Mouse (Mus musculus) urinary bladder, adult 2 months (tissue): Measurements from ENCODE around the gene Pax9. TPM values are rescaled to one million over a fixed set of nuclear protein-coding genes. Genes with fewer than 3 reads are reported as not detected.

Experiments
- DNase-seq: peaks from one replicate; pipeline ENCODE4 v3.0.0; 2022; ENCODE audit warnings: low spot score
- polyA plus RNA-seq: library from polyadenylated mRNA; depleted of rRNA; stranded (reverse); fragments of >200 nt; gene quantifications from 2 replicates; pipeline ENCODE4 v1.2.3, GENCODE M21; 2012; rRNA removed

Pax9 gene
- 0.03 TPM in 1 of 2 replicates, not detected in the other for polyA plus RNA-seq

- no peak for DNase-seq
Observed at GRCm38 (mm10) chr12:56691427-56692079, at the start of gene Pax9. Gene Pax9, plus strand, starts transcription at chr12:56691767.

- no peak for DNase-seq
Observed at GRCm38 (mm10) chr12:56669451-56670122, 22.0 kb upstream of the Pax9 start.

GRCm38 (mm10) chr12:56670795-56671194 is 20.8 kb upstream of the Pax9 start:
- DNase-seq = no peak

GRCm38 (mm10) chr12:56674726-56675125 is 16.8 kb upstream of the Pax9 start:
- no peak for DNase-seq

- DNase-seq = no peak
Observed at GRCm38 (mm10) chr12:56677620-56678019, 13.9 kb upstream of the Pax9 start.

- DNase-seq = no peak
Observed at GRCm38 (mm10) chr12:56681096-56681811, 10.3 kb upstream of the Pax9 start.

GRCm38 (mm10) chr12:56687640-56688481 is 3.7 kb upstream of the Pax9 start:
- DNase-seq = no peak

- DNase-seq = no peak
Observed at GRCm38 (mm10) chr12:56688482-56688840, 3.1 kb upstream of the Pax9 start.

GRCm38 (mm10) chr12:56688920-56689319 is 2.6 kb upstream of the Pax9 start:
- DNase-seq = no peak

GRCm38 (mm10) chr12:56689331-56689730 is 2.2 kb upstream of the Pax9 start:
- no peak for DNase-seq

- DNase-seq = no peak
Observed at GRCm38 (mm10) chr12:56689736-56690135, 1.8 kb upstream of the Pax9 start.

GRCm38 (mm10) chr12:56690366-56690765 is 1.2 kb upstream of the Pax9 start:
- no peak for DNase-seq

- DNase-seq = no peak
Observed at GRCm38 (mm10) chr12:56691001-56691400, 566 bp upstream of the Pax9 start.

- DNase-seq = no peak
Observed at GRCm38 (mm10) chr12:56692536-56692935, 969 bp downstream of the Pax9 start.

- no peak for DNase-seq
Observed at GRCm38 (mm10) chr12:56693411-56694098, 2.0 kb downstream of the Pax9 start.

GRCm38 (mm10) chr12:56694361-56694760 is 2.8 kb downstream of the Pax9 start:
- no peak for DNase-seq

GRCm38 (mm10) chr12:56694936-56695335 is 3.4 kb downstream of the Pax9 start:
- no peak for DNase-seq

- DNase-seq = peak; percentile 58
Observed at GRCm38 (mm10) chr12:56695358-56696173, 4.0 kb downstream of the Pax9 start.

- DNase-seq = no peak
Observed at GRCm38 (mm10) chr12:56696174-56697010, 4.8 kb downstream of the Pax9 start.
